Mouse (Mus musculus) lung, postnatal 0 days (tissue): ENCODE measurements at regions not wholly inside any gene's neighbourhood (a gene's known extent, or its start where the extent isn't known, plus 50 kb on each side); places are given as distances from the start of the nearest gene placed in this dataset.

Experiments used
- CTCF ChIP-seq: IDR thresholded peaks from 2 replicates; pipeline ENCODE4 v1.5.1; 2016; ENCODE audit warnings: antibody characterized with exemption, mild to moderate bottlenecking
- EP300 ChIP-seq: IDR thresholded peaks from 2 replicates; pipeline ENCODE4 v1.6.1; 2016; ENCODE audit warnings: antibody characterized with exemption, mild to moderate bottlenecking, control low read depth

GRCm38 (mm10) chr8:109360081-109360715 is 133.6 kb upstream of the Pmfbp1 start:
- TF ChIP-seq CTCF (no peak), EP300 (no peak)
